Mouse (Mus musculus) liver, adult 2 months (tissue): ENCODE measurements at regions not wholly inside any gene's neighbourhood (a gene's known extent, or its start where the extent isn't known, plus 50 kb on each side); places are given as distances from the start of the nearest gene placed in this dataset.

Experiments
- CTCF ChIP-seq: fragments of 200-500 bp; IDR thresholded peaks from 2 replicates; pipeline ENCODE4 v1.5.1; 2011; ENCODE audit warnings: low read depth, low read length, control low read depth
- POLR2A ChIP-seq: fragments of 200-500 bp; IDR thresholded peaks from 2 replicates; pipeline ENCODE4 v1.6.1; 2011; ENCODE audit warnings: low read length, control low read depth; ENCODE audit not compliant: insufficient read depth; ENCODE audit errors: extremely low read depth

- TF ChIP-seq CTCF = no peak
- no peak for TF ChIP-seq POLR2A
These were observed 161.6 kb upstream of the Gk2 start for GRCm38 (mm10) chr5:97618411-97618810.
